Mouse (Mus musculus) testis, adult 2 months (tissue): ENCODE data around the gene Gm43064.

ENCODE experiments used
- CTCF ChIP-seq: fragments of 200-500 bp; IDR thresholded peaks from 2 replicates; pipeline ENCODE4 v1.5.1; 2012; ENCODE audit warnings: low read depth, mild to moderate bottlenecking, inconsistent platforms, low read length, moderate library complexity; ENCODE audit not compliant: control insufficient read depth, insufficient read depth, insufficient replicate concordance
- POLR2A ChIP-seq: fragments of 200-500 bp; IDR thresholded peaks from 2 replicates; pipeline ENCODE4 v1.6.1; 2012; ENCODE audit warnings: low read depth, mild to moderate bottlenecking, inconsistent platforms, low read length, moderate library complexity; ENCODE audit not compliant: control insufficient read depth

DNA sequence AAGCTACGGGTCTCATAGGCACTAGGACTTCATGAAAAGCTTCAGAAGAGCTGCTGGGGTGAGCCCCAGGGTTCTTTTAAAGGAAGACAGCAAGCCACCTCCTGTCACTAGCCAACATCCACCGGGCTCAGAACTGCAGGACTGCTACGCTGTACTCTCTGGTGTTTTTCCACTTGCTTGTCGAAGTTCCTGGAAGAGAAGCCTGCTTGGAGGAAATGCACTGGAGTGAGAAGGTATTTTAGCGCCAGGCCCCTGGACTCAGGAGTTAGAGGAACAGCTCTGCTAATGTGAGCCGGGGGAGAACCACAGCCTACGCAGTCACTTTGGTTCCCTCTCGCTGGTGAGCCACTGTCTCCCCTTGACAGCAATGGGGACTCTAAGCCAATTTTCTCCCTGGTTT lies 6.5 kb upstream of the Gm43064 start:
- TF ChIP-seq CTCF (no peak), POLR2A (no peak)
